Mouse (Mus musculus) limb, embryonic 11.5 days (tissue): ENCODE data around the gene Chil1. TPM values are rescaled to one million over a fixed set of nuclear protein-coding genes. Genes with fewer than 3 reads are reported as not detected.

Experiments used
- ATAC-seq: fragments of 200-750 bp; cut with Nextera tagmentation; 2 replicates; pipeline ENCODE4 v1.8.0; 2017; ENCODE audit warnings: low read depth; ENCODE audit not compliant: insufficient number of reproducible peaks, low FRiP score, low TSS enrichment
- DNase-seq: peaks from one replicate; pipeline ENCODE4 v3.0.0-alpha.2; 2015; ENCODE audit warnings: low spot score
- H3K27ac ChIP-seq: fragments of 300-500 bp; sonication (generic); replicated peaks from 2 replicates; pipeline ENCODE4 v1.5.1; 2014; ENCODE audit warnings: low read depth, mild to moderate bottlenecking, low read length
- H3K27me3 ChIP-seq: fragments of 300-500 bp; sonication (generic); 2 replicates; pipeline ENCODE4 v1.6.1; 2014; ENCODE audit warnings: mild to moderate bottlenecking, low read length, mixed read lengths; ENCODE audit not compliant: control insufficient read depth, insufficient read depth
- H3K36me3 ChIP-seq: fragments of 300-500 bp; sonication (generic); 2 replicates; pipeline ENCODE4 v1.6.1; 2014; ENCODE audit warnings: mild to moderate bottlenecking, low read length, moderate library complexity, mixed read lengths; ENCODE audit not compliant: control insufficient read depth, insufficient read depth
- H3K4me1 ChIP-seq: fragments of 300-500 bp; sonication (generic); 2 replicates; pipeline ENCODE4 v1.6.1; 2014; ENCODE audit warnings: low read length, mixed read lengths; ENCODE audit not compliant: control insufficient read depth, insufficient read depth
- H3K4me2 ChIP-seq: fragments of 300-500 bp; sonication (generic); 2 replicates; pipeline ENCODE4 v1.6.1; 2014; ENCODE audit warnings: low read depth, mild to moderate bottlenecking, moderate library complexity; ENCODE audit not compliant: severe bottlenecking
- H3K4me3 ChIP-seq: fragments of 300-500 bp; sonication (generic); 2 replicates; pipeline ENCODE4 v1.5.1; 2014; ENCODE audit warnings: low read depth, low read length
- H3K9ac ChIP-seq: fragments of 300-500 bp; sonication (generic); 2 replicates; pipeline ENCODE4 v1.6.1; 2014; ENCODE audit warnings: mild to moderate bottlenecking, low read length
- H3K9me3 ChIP-seq: fragments of 300-500 bp; sonication (generic); 2 replicates; pipeline ENCODE4 v1.6.1; 2016; ENCODE audit warnings: low read length; ENCODE audit not compliant: control insufficient read depth
- WGBS: fragments of 180-500 bp; shearing (Covaris S2); extraction: QIAGEN DNeasy Blood & Tissue Kit; methylation state at CpG from one replicate; pipeline ENCODE4 v1.1.7; 2014; 5-methylcytosine and 5-hydroxymethylcytosine counted together
- polyA plus RNA-seq: library from polyadenylated mRNA; unstranded; fragments of >200 nt; fragmentation: Nextera tagmentation; extraction: Ambion mirVana; gene quantifications from 2 replicates; pipeline ENCODE4 v1.2.1, GENCODE M21; 2014

Chil1 gene
- polyA plus RNA-seq, 1 experiment from 2014 or later, result 2.0 TPM

- H3K4me3 ChIP-seq, result no peak overlapping the region
- no peaks in the 10 kb centered on the region for H3K36me3 ChIP-seq
- WGBS, result 82% methylated on average over 5 of the region's 5 CpGs
- H3K27me3 ChIP-seq, result no peaks in the 10 kb centered on the region
- ATAC-seq (no peak), DNase-seq (no peak)
- H3K27ac ChIP-seq, result no peak overlapping the region
- no peaks in the 10 kb centered on the region for H3K4me1 ChIP-seq
- no peak overlapping the region for H3K4me2 ChIP-seq
- no peak overlapping the region for H3K9ac ChIP-seq
- H3K9me3 ChIP-seq, result no peaks in the 10 kb centered on the region
Measured at GRCm38 (mm10) chr1:134225375-134225774, 43.4 kb downstream of the Chil1 start.

DNA sequence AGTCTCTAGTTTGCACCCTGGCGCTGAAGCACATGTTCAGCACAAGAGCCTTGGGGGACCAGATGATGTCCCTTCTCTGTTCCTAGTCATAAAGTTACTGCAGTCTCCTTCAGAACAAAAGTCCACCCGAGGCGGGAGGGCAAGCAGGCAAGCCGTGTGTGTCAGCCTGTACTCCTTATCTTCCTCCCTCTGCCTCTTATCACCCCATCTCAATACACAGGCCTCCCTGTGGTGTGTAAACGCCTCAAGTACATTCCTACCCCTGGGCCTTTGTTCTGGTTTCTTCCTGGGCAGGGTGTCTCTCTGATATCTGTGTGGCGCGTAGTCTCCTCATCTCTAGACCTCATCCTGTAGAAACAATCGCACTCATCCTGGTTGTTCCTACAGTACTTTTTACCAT is 44.8 kb downstream of the Chil1 start:
- no peak for ATAC-seq
- H3K9ac ChIP-seq, result no peak overlapping the region
- H3K4me1 ChIP-seq, result no peaks in the 10 kb centered on the region
- no peak overlapping the region for H3K27ac ChIP-seq
- H3K27me3 ChIP-seq, result no peaks in the 10 kb centered on the region
- no peak overlapping the region for H3K4me2 ChIP-seq
- 72% methylated on average over 8 of the region's 8 CpGs for WGBS
- DNase-seq, result no peak
- no peaks in the 10 kb centered on the region for H3K9me3 ChIP-seq
- H3K4me3 ChIP-seq, result no peak overlapping the region
- no peaks in the 10 kb centered on the region for H3K36me3 ChIP-seq

DNA sequence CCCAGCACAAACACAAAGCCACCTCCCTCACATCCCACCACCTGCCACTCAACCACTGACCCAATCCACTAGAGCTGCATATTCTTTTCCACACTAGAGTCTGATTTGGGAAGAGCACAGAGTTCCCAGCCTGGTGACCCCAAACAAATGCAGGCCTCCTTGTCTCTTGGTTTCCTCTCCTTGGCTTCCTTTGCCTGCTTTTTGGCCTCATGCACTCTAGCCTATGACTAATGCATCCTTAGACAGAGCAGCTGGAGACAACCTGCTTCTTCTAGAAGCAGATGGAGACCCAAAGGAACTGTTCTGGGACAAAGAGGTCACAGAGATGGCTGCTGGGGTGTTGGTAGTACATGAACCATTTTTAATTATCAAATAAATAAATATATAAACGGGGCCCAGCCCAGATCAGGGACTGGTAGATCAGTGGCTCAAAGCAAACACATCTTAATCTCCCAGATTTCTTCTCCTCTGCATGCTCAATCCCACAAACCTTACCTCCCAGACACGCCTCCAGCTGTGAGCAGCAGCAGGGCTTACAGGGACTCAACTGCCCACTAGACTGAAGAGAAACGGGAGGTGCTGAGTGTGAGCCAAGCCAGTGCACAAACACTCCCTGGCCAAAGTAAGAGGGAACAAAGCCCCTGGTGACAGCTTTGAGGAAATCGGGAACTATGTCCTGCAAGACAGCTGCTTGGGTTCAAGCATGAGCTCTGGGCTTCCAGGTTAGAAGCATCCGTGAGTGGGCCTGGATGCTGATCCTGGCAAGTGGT is 48.0 kb downstream of the Chil1 start:
- DNase-seq, result no peak
- H3K9ac ChIP-seq, result no peak overlapping the region
- peaks cover 6% of the 10 kb centered on the region; the same call in 1 of the 2 replicates for H3K4me1 ChIP-seq
- H3K9me3 ChIP-seq, result no peaks in the 10 kb centered on the region
- 72% methylated on average over 5 of the region's 5 CpGs for WGBS
- no peak overlapping the region for H3K4me3 ChIP-seq
- no peak for ATAC-seq
- no peaks in the 10 kb centered on the region for H3K36me3 ChIP-seq
- peaks cover 26% of the 10 kb centered on the region for H3K27me3 ChIP-seq
- no peak overlapping the region for H3K4me2 ChIP-seq
- H3K27ac ChIP-seq, result no peak overlapping the region

DNA sequence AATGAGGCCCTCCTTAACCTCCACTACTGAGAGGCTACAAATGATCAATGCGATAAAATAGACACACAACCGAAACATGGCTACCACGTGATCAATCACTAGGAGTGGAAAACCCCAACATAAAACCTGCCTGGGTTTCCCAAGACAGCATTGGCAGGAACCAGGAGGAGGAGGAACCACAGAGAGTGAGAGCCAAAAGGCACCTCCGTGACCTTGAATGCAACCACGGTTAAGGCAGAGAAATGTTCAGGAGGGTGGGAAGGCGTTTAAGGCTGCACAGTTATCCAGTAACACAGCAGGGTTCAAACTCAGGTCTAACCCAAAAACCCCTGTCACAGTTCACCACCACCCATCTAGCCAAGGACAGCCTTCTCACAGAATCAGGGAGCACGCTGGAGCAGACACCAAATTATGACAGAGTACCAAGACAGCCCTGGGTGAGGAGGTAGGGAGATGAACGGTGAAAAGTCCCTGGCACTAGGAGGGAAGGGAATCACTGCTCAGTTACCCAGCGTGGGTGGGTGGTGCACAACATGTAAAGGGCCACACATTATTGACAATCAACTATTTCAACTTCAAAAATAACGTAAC is 48.8 kb downstream of the Chil1 start:
- 85% methylated on average over 10 of the region's 10 CpGs for WGBS
- Histone ChIP-seq H3K36me3 (no peaks in the 10 kb centered on the region), H3K4me3 (no peak overlapping the region), H3K9ac (no peak overlapping the region), H3K27me3 (peaks cover 33% of the 10 kb centered on the region), H3K4me1 (peaks cover 8% of the 10 kb centered on the region; the same call in 1 of the 2 replicates), H3K27ac (no peak overlapping the region), H3K4me2 (no peak overlapping the region), H3K9me3 (no peaks in the 10 kb centered on the region)
- DNase-seq (no peak), ATAC-seq (no peak)

DNA sequence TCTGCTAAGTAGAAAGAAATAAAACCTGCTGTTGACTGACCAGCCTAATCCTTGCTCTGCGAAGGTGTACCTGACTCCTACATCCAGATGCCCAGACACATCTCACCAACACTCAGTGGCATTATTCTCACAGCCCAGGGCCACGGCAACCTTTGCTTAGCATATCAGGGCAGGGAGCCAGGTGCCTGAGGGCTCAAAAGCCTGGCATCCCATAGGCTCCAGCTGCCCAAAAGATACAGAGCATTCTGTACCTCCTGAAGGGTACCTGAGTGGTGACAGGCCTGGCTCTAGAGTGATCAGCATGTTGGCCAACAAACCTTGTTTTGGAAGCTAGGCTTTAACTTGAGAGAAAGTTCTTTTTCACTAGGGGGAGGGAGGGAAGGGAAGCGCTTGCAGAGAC is 49.3 kb downstream of the Chil1 start:
- ATAC-seq (no peak), DNase-seq (no peak)
- Histone ChIP-seq H3K4me2 (no peak overlapping the region), H3K9ac (no peak overlapping the region), H3K9me3 (no peaks in the 10 kb centered on the region), H3K36me3 (no peaks in the 10 kb centered on the region), H3K27ac (no peak overlapping the region), H3K4me1 (peaks cover 8% of the 10 kb centered on the region; the same call in 1 of the 2 replicates), H3K27me3 (peaks cover 38% of the 10 kb centered on the region), H3K4me3 (no peak overlapping the region)
- WGBS, result 81% methylated on average over 3 of the region's 3 CpGs

DNA sequence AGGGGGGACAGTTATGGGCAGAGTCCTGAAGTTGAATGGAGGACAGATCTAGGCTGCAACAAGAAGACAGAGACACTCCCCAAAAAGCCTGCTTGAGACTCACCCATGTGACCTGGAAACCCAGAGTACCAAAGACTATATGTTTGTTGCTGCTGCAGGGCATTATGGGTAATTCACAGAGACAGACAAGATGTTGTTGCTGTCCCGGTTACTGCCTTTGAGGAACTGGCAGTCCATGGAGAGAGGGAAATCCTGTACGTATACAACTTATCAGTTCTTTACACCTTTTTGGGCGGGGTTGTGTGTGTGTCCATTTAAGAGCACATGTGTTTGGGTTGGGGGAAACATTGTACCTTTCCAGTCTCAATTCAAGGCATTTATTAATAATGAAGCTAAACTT is 49.7 kb downstream of the Chil1 start:
- Histone ChIP-seq H3K27me3 (peaks cover 42% of the 10 kb centered on the region), H3K4me1 (peaks cover 8% of the 10 kb centered on the region; the same call in 1 of the 2 replicates), H3K4me2 (no peak overlapping the region), H3K4me3 (no peak overlapping the region), H3K9me3 (no peaks in the 10 kb centered on the region), H3K27ac (no peak overlapping the region), H3K36me3 (no peaks in the 10 kb centered on the region), H3K9ac (no peak overlapping the region)
- WGBS, result 71% methylated on average over 3 of the region's 3 CpGs
- no peak for ATAC-seq
- DNase-seq, result no peak

DNA sequence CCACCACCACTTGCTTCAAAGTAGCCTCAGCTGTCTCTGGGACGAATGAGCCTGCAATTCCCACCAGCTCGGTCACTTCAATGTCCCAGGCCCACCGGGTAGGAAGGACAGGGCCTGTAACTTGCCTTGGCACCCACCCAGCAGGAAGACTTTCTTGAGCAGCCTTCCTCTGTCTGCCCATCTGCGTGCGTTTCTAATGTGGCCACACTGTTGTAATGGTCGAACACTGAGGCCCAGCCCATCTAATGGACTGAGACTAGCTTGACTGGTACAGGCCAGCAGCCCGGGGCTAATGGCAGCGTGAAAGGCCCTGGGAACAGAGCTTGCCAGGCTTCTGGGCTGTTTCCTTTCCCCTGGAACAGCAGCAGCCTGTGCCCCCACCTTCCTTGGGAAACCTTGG is 50.4 kb downstream of the Chil1 start:
- Histone ChIP-seq H3K9me3 (no peaks in the 10 kb centered on the region), H3K4me2 (no peak overlapping the region), H3K4me1 (peaks cover 8% of the 10 kb centered on the region; the same call in 1 of the 2 replicates), H3K27ac (no peak overlapping the region), H3K4me3 (no peak overlapping the region), H3K27me3 (peaks cover 47% of the 10 kb centered on the region), H3K36me3 (no peaks in the 10 kb centered on the region), H3K9ac (no peak overlapping the region)
- 73% methylated on average over 8 of the region's 8 CpGs for WGBS
- no peak for ATAC-seq
- DNase-seq, result no peak

GRCm38 (mm10) chr1:134232778-134233531 is 51.0 kb downstream of the Chil1 start:
- Histone ChIP-seq H3K4me1 (peaks cover 8% of the 10 kb centered on the region; the same call in 1 of the 2 replicates), H3K9ac (no peak overlapping the region), H3K9me3 (no peaks in the 10 kb centered on the region), H3K4me2 (no peak overlapping the region), H3K27me3 (peaks cover 47% of the 10 kb centered on the region), H3K36me3 (no peaks in the 10 kb centered on the region), H3K27ac (no peak overlapping the region), H3K4me3 (no peak overlapping the region)
- no peak for DNase-seq
- no peak for ATAC-seq
- 59% methylated on average over 12 of the region's 12 CpGs for WGBS
